Mouse (Mus musculus): Measurements from ENCODE around the gene Tifa.

- TF ChIP-seq EP300 (optimal IDR thresholded peaks at IDR 0.05) (no peak), CTCF (IDR thresholded peaks at IDR 0.05; ENCODE audit: low read depth) (no peak)
Observed at GRCm38 (mm10) chr3:127762403-127762802, 27.2 kb upstream of the Tifa start.

All from stomach, postnatal 0 days (tissue).